Mouse (Mus musculus) adrenal gland, adult 8-10 months (tissue): ENCODE measurements around the gene Pecam1. TPM values are rescaled to one million over a fixed set of nuclear protein-coding genes. Genes with fewer than 3 reads are reported as not detected.

Experiments
- DNase-seq: peaks from one replicate; pipeline ENCODE4 v3.0.0; 2022
- total RNA-seq, 4 experiments: library from RNA; stranded (reverse); gene quantifications; 2 replicates each; pipeline ENCODE4 v1.2.4; 2022

Gene Pecam1
- total RNA-seq, 4 experiments from 2014 or later = 59.0 to 91.0 (median 69.9) TPM

GRCm38 (mm10) chr11:106688375-106688774, 62.1 kb downstream of the Pecam1 start:
- DNase-seq = no peak

GRCm38 (mm10) chr11:106687293-106687692, 63.1 kb downstream of the Pecam1 start:
- DNase-seq = no peak

DNA sequence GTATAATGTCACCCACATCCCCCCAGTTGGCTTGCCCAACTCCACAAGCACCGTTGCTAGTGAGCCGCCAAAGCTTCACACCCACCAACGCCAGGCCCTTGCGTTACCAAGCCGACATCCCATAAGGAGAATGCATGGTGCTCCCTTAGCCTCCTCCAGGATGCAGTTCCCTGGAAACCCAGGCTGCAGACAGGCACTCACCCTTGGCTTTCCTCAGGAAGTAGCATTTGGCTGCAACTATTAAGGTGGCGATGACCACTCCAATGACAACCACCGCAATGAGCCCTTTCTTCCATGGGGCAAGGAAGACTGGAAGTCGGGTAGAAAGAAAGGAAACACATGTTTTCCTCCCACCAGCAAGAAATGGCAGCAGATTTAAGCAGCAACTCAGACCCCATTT, 66.4 kb downstream of the Pecam1 start:
- DNase-seq = no peak

DNA sequence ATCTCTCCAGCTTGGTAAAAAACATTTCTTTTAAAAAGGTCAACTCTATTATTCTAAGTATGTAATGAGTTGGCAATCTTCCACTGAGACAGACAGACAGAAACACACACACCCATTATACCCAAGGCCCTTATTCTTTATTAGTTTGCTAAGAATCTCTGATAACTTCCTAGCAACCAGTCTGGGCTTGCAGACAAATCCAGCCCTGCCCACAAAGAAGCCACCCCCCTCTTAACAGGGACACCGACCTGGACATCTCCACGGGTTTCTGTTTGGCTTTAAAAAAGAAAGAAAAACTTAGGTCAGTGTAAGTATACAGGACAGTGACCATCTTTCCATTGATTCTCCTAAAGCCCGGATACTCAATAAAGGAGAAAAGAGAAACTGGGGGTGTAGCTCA, 67.1 kb downstream of the Pecam1 start:
- no peak for DNase-seq

DNA sequence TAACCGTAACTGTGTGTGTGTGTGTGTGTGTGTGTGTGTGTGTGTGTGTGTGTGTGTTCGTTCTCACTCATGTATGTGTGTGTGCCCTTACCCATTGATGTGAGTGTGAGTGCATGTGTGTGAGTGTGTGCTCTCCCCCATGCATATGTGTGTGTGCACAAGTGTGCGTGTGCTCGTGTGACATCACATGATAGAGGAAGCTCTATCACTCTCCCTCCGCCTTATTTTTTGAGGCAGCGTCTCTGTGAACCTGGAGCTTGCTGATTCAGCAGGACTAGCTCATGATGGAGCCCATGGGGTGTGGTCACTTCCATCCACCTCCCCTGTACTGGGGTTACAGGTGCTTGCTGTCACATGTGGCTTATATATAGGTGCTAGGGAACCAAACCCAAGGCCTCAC, 69.3 kb downstream of the Pecam1 start:
- DNase-seq = no peak

- no peak for DNase-seq
Observed at GRCm38 (mm10) chr11:106679874-106680273, 70.6 kb downstream of the Pecam1 start.

- peak; percentile 88 for DNase-seq
Observed at GRCm38 (mm10) chr11:106677910-106678591, 72.4 kb downstream of the Pecam1 start.

GRCm38 (mm10) chr11:106677331-106677730, 73.1 kb downstream of the Pecam1 start:
- DNase-seq = no peak

DNA sequence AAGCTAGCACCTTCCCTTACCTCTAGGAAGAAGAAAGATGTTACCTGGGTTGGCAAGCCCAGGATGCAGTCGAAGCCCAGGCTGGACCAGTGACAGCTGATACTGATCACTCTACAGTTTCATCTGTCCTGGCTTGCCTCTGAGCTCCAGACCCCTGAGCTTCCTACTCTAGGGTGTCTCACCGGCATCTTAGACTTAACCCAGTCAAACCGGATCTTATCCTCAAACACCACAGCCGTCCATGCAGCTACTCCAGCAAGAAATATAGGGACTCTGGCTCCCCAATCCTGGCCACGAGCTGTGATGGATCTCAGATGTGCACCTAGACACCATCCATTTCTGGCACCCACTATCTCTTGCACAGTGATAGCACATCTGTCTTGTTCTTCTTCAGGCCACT, 74.6 kb downstream of the Pecam1 start:
- no peak for DNase-seq

DNA sequence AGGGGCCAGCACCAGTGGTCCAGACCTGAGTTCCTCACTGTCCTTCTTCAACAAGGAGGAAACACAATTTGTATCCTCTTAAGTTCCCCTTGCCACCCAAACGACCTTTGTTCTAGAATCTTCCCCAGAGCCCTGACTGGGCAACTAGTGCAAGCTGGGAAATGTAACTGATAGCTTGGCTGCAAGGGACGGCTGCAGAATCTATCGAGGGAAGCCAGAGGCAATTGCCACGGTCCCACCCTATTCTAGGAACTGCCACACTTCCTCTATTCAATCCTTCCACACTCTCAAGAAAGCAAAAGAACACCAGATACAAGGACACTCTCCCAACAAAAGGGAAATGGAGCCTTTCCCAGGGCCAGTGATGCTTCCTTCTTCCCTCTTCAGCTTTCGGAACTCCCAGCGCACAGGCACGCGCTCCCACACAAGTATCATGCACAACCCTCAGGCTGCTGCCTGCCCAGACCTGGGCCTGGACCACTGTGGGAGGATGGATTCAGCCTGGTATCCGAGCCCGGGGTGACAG, 75.2 kb downstream of the Pecam1 start:
- DNase-seq = peak; percentile 35

GRCm38 (mm10) chr11:106674612-106675153, 75.7 kb downstream of the Pecam1 start:
- peak; percentile 74 for DNase-seq

DNA sequence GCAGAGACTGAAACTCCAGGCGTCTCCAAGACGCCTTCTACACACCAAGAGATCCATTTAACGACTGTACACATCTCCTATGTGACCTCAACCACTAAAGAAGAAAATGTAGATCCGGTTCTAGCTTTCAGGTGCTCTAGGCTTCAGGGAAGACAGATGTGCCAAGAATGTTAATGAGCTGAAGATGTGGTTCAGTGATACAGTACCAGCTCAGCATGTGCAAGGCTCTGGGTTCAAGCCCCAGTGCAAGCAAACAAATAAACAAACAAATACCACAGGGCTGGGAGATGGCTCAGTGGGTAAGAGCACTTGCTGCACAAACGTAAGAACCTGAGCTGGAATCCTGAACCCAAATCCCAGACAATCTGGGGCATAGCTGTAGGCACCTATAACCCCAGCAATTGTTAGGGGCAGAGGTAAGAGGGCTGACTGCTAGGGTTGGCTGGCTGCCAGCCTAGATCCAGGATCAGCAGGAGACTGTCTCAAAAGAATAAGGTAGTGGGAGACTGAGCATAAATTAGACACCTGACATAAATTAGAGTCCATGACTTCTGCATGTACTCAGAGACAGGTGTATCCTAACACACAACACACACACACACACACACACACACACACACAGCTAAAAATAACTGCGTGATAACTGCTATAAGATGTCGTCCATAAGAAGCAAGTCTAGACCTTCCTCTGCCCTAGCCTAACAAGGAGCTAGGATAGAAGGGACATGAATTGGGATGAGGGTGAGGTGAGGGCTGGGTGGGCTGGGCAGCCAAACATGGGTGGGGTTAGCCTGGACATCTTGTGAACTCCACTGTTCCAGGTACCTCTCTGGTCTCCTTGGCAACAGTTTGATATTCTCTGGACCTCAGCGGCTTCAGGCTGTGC, 76.5 kb downstream of the Pecam1 start:
- no peak for DNase-seq

DNA sequence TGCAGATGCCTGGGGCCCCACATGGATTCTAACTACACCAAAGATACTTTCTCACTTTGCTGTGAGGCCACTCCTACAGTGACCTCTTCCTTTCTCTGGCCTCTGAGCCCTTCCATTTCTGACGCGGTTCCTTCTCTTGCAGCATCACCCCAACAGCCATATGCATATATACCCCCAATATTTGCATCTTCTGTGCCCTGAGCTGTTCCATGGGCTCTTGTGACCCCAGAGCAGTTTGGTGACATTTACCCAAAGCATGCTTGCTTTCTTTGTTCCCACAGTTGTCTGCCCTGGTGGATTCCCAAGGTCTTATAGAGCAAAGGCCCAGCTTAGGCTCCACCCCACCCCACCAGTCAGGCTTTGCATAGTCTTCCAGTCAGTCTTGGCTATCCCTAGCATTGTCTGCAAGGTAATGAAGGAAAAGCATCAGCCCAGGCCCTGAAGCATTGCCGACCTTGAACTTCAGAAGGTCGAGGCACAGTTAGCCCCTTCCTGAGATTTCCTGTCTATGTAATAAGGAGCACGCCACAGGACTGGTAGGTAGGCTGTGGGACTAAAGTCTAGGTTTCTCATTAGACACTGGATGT, 77.4 kb downstream of the Pecam1 start:
- no peak for DNase-seq

DNA sequence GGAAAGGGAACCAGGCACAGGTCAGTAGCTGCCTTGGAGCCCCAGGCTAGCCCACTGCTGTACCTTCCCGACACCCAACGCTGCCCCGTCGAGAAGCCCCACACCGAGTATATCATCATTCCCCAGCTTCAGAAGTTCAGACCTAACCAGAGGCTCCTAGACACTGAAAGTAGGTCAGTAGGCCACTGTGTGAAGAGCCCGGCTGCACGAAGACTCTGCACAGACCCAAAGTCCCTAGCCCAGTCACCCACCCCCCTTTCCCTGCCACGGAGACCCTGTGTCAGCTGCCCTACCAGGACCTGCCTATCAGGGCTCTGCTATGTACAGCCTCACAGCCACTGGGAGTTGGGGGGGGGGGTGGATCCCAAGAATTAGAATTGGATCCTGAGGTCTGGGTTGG, 78.6 kb downstream of the Pecam1 start:
- no peak for DNase-seq

GRCm38 (mm10) chr11:106670951-106671478, 79.4 kb downstream of the Pecam1 start:
- DNase-seq = no peak

GRCm38 (mm10) chr11:106670266-106670665, 80.2 kb downstream of the Pecam1 start:
- DNase-seq = no peak

DNA sequence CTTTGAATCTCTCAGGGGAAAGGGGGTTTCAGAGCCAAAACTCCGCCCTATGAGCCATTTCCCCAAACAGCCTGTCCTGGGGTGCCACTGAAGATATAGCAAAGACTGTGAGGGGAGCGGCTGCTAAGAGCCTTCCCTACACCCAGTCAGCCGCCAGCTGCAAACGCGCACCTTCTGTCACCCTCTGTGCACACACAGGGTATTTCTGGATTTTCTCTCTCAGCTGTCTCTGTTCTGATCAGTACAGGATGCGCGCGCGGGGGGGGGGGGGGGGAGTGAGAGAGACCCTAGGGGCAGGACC, 80.6 kb downstream of the Pecam1 start:
- no peak for DNase-seq

GRCm38 (mm10) chr11:106669102-106669872, 81.1 kb downstream of the Pecam1 start:
- no peak for DNase-seq

GRCm38 (mm10) chr11:106668336-106668735, 82.1 kb downstream of the Pecam1 start:
- DNase-seq = no peak

DNA sequence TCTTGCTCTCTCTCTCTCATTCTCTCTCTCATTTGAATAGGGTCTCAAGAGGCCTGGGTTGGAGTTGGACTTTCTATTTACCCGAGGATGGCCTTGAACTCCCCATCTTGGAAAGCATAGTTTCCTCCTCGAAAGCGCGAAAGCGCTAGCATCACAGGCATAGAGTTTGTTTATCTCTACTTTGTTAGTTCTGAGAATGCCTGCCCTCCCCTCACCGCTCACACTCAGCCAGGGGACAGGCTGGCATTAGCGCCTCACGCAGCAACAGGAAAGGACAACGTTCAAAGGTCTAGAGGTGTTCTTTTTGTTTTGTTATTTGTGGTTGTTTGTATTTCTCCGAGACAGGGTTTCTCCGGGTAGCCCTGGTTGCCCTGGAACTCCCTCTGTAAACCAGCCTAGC, 82.6 kb downstream of the Pecam1 start:
- DNase-seq = no peak

DNA sequence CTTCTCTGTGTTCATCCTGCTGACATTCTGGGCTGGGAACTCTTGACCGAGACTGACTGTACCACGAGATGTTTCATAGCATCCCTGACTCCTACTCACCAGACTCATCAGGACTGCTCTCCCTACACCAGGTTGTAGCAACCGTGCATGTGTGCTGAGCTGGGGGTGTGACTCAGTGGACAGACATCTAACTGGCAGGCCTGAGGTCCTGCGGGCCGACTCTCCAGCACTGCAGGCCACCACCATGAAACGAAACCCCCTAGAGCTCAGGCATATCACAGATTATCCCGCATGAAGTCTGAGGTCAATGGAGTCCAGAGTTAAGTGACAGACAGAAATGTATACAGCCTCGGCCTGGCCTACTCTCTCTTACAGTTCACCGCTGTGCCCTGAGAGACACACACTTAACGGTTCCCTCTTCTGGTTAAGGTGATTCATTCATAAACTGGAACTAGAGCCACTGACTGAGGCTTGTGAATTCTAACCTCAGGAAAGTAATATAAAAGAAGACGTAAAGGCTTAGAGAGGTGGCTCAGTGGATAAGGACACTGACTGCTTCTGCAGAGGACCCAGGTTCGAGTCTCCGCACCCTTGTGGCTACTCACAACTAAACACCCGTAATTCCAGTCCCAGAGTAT, 83.8 kb downstream of the Pecam1 start:
- DNase-seq = no peak

DNA sequence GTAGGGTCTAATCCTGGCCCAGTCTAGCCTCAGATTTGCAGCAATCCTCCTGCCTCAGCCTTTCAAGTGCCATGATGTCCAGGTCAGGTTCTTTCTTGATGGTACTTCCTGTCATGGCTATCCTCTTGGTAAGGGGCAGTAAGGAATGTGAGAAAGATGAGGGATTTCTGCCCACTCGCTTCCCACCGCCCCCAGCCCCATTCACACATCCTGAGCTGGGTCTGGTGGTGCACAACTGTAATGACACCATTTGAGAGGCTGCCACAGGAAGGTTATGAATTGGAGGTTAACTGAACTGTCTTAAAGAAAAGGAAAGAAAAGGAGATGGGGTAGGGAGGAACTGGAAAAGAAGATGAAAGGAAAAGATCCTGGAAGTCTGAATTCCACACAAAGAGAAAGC, 84.6 kb downstream of the Pecam1 start:
- DNase-seq = no peak
